Mouse (Mus musculus) stomach, postnatal 0 days (tissue): ENCODE results near the gene Myo5a. TPM values are rescaled to one million over a fixed set of nuclear protein-coding genes. Genes with fewer than 3 reads are reported as not detected.

Source experiments
- ATAC-seq: fragments of 200-750 bp; cut with Nextera tagmentation; 2 replicates; pipeline ENCODE4 v1.8.0; 2017; ENCODE audit not compliant: low FRiP score, low TSS enrichment
- DNase-seq: peaks from one replicate; pipeline ENCODE4 v3.0.0-alpha.2; 2016; ENCODE audit warnings: low spot score
- H3K27ac ChIP-seq: fragments of 300-500 bp; sonication (generic); replicated peaks from 2 replicates; pipeline ENCODE4 v1.5.1; 2014; ENCODE audit warnings: mild to moderate bottlenecking, control low read depth
- H3K27me3 ChIP-seq: fragments of 300-500 bp; sonication (generic); 2 replicates; pipeline ENCODE4 v1.6.1; 2014; ENCODE audit warnings: low read length; ENCODE audit not compliant: control insufficient read depth, insufficient read depth
- H3K36me3 ChIP-seq: fragments of 300-500 bp; sonication (generic); 2 replicates; pipeline ENCODE4 v1.6.1; 2014; ENCODE audit warnings: low read length, mixed read lengths; ENCODE audit not compliant: control insufficient read depth, insufficient read depth
- H3K4me1 ChIP-seq: fragments of 300-500 bp; sonication (generic); replicated peaks from 2 replicates; pipeline ENCODE4 v1.6.1; 2014; ENCODE audit warnings: antibody characterized with exemption; ENCODE audit not compliant: control insufficient read depth, insufficient read depth
- H3K4me2 ChIP-seq: fragments of 300-500 bp; sonication (generic); replicated peaks from 2 replicates; pipeline ENCODE4 v1.6.1; 2014; ENCODE audit warnings: low read depth, mild to moderate bottlenecking, control low read depth, moderate library complexity
- H3K4me3 ChIP-seq: fragments of 300-500 bp; sonication (generic); 2 replicates; pipeline ENCODE4 v1.5.1; 2014; ENCODE audit warnings: low read depth, low read length, control low read depth
- H3K9ac ChIP-seq: fragments of 300-500 bp; sonication (generic); 2 replicates; pipeline ENCODE4 v1.6.1; 2014; ENCODE audit warnings: mild to moderate bottlenecking, low read length, control low read depth, mixed read lengths
- H3K9me3 ChIP-seq: fragments of 300-500 bp; sonication (generic); 2 replicates; pipeline ENCODE4 v1.6.1; 2016; ENCODE audit warnings: low read length; ENCODE audit not compliant: control insufficient read depth
- CTCF ChIP-seq: IDR thresholded peaks from 2 replicates; pipeline ENCODE4 v1.5.1; 2016; ENCODE audit warnings: antibody characterized with exemption, low read depth, mild to moderate bottlenecking, moderate library complexity
- EP300 ChIP-seq: optimal IDR thresholded peaks from 2 replicates; pipeline ENCODE3; 2016; ENCODE audit warnings: antibody characterized with exemption
- WGBS: fragments of 180-500 bp; shearing (Covaris S2); extraction: QIAGEN DNeasy Blood & Tissue Kit; methylation state at CpG from one replicate; pipeline ENCODE4 v1.1.7; 2014; 5-methylcytosine and 5-hydroxymethylcytosine counted together
- polyA plus RNA-seq: library from polyadenylated mRNA; unstranded; fragments of >200 nt; fragmentation: Nextera tagmentation; extraction: Ambion mirVana; gene quantifications from 2 replicates; pipeline ENCODE4 v1.2.1, GENCODE M21; 2015

The Myo5a gene
- polyA plus RNA-seq, 1 experiment from 2014 or later: 4.9 TPM

GRCm38 (mm10) chr9:75100157-75100781 is 29.5 kb downstream of the Myo5a start:
- H3K4me2 ChIP-seq: no peak overlapping the region
- no peaks in the 10 kb centered on the region for H3K27me3 ChIP-seq
- DNase-seq (no peak), ATAC-seq (no peak)
- no peaks in the 10 kb centered on the region for H3K36me3 ChIP-seq
- no peak overlapping the region for H3K27ac ChIP-seq
- H3K4me1 ChIP-seq: no peaks in the 10 kb centered on the region
- no peak overlapping the region for H3K4me3 ChIP-seq
- no peaks in the 10 kb centered on the region for H3K9me3 ChIP-seq
- WGBS: 87% methylated on average over 8 of the region's 8 CpGs
- H3K9ac ChIP-seq: no peak overlapping the region
- TF ChIP-seq EP300: no peak
- no peak for TF ChIP-seq CTCF

DNA sequence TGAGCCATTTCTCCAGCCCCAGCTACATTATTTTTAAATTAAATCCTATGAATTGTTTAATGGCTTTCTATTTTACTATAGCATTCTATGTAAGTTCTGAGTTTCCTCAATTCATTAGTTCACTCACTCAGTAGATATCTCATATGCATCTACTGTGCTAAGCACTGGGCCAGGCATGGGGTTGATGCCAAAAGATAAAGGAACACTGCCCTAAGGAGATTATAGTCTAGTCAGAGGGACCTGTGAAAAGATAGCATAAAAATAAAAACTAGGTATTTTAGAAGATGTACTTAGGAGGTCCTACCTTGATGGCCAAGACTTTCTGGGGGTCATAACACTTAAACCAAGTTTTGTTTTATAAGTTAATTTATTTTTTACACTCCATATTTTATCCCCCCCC is 31.3 kb downstream of the Myo5a start:
- Histone ChIP-seq H3K36me3 (no peaks in the 10 kb centered on the region), H3K9me3 (no peaks in the 10 kb centered on the region), H3K27ac (no peak overlapping the region), H3K4me3 (no peak overlapping the region), H3K4me1 (no peaks in the 10 kb centered on the region), H3K9ac (no peak overlapping the region), H3K4me2 (no peak overlapping the region), H3K27me3 (no peaks in the 10 kb centered on the region)
- ATAC-seq: no peak
- no peak for DNase-seq
- no peak for TF ChIP-seq CTCF
- no peak for TF ChIP-seq EP300

GRCm38 (mm10) chr9:75116571-75117177 is 45.9 kb downstream of the Myo5a start:
- H3K36me3 ChIP-seq: no peaks in the 10 kb centered on the region
- WGBS: 63% methylated on average over 2 of the region's 2 CpGs
- no peaks in the 10 kb centered on the region for H3K4me1 ChIP-seq
- H3K27ac ChIP-seq: no peak overlapping the region
- H3K9ac ChIP-seq: no peak overlapping the region
- H3K4me2 ChIP-seq: no peak overlapping the region
- DNase-seq (no peak), ATAC-seq (no peak)
- no peaks in the 10 kb centered on the region for H3K9me3 ChIP-seq
- TF ChIP-seq CTCF (no peak), EP300 (no peak)
- no peaks in the 10 kb centered on the region for H3K27me3 ChIP-seq
- H3K4me3 ChIP-seq: no peak overlapping the region

DNA sequence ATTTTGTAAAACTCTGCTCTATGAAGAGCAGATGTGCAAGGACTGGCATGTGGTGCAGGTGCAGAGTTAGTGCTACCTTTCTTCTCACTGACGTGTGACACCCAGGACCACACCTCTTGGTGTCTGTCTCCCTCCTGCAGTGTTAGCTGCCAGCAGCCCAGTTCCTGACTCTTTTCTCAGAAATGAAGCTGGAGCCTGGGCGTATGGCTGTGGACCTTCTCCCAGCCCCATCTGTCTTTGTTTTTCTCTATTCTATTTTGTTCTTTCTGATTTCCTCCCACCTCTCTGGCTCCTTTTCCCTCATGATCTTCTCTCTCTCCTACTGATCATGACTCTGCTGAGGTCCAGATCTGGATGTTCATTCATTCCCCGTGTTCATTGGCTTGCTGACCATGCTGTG is 50.3 kb downstream of the Myo5a start:
- H3K27me3 ChIP-seq: no peaks in the 10 kb centered on the region
- no peaks in the 10 kb centered on the region for H3K4me1 ChIP-seq
- no peak for DNase-seq
- H3K9me3 ChIP-seq: no peaks in the 10 kb centered on the region
- H3K9ac ChIP-seq: no peak overlapping the region
- ATAC-seq: no peak
- TF ChIP-seq CTCF: no peak
- no peak for TF ChIP-seq EP300
- no peak overlapping the region for H3K4me2 ChIP-seq
- no peak overlapping the region for H3K27ac ChIP-seq
- WGBS: 84% methylated on average over 3 of the region's 3 CpGs
- no peak overlapping the region for H3K4me3 ChIP-seq
- H3K36me3 ChIP-seq: no peaks in the 10 kb centered on the region

DNA sequence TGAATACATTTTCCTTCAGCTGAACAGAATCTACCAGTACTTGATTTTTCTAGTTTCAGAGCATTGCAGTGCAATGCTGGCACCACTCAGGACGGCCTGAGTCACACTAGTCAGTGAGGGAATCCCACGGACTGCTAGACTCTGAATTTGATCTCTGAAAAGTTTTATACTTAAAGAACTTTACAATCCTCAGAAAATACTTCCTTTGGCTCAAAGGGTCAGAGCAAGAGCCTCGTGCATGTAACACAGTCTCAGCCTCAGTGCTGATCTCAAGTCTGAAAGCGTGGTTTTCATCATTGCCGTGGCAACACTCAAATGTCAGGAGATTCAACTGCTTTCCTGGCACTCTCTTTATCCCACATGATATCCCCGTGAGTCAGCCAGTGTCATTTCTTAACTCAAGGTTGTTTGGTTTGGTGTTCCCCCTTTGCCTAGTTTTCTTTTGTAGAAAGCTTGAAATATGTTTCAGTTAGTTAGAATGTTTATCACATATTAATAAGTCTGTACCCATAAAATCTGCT is 53.4 kb downstream of the Myo5a start:
- no peak overlapping the region for H3K4me3 ChIP-seq
- no peaks in the 10 kb centered on the region for H3K27me3 ChIP-seq
- no peaks in the 10 kb centered on the region for H3K9me3 ChIP-seq
- no peak overlapping the region for H3K4me2 ChIP-seq
- DNase-seq (no peak), ATAC-seq (no peak)
- H3K27ac ChIP-seq: no peak overlapping the region
- no peaks in the 10 kb centered on the region for H3K4me1 ChIP-seq
- no peaks in the 10 kb centered on the region for H3K36me3 ChIP-seq
- no peak overlapping the region for H3K9ac ChIP-seq
- TF ChIP-seq EP300 (no peak), CTCF (no peak)
- WGBS: 45% methylated on average over 6 of the region's 6 CpGs

GRCm38 (mm10) chr9:75130553-75130952 is 59.7 kb downstream of the Myo5a start:
- Histone ChIP-seq H3K4me3 (no peak overlapping the region), H3K4me1 (no peaks in the 10 kb centered on the region), H3K36me3 (no peaks in the 10 kb centered on the region), H3K9ac (no peak overlapping the region), H3K27me3 (no peaks in the 10 kb centered on the region), H3K27ac (no peak overlapping the region), H3K4me2 (no peak overlapping the region), H3K9me3 (no peaks in the 10 kb centered on the region)
- DNase-seq (no peak), ATAC-seq (no peak)
- 78% methylated on average over 2 of the region's 2 CpGs for WGBS
- TF ChIP-seq EP300 (no peak), CTCF (no peak)
